Mouse (Mus musculus): ENCODE measurements around the gene Slc35e3. TPM values are rescaled to one million over a fixed set of nuclear protein-coding genes. Genes with fewer than 3 reads are reported as not detected.
"Not testable (repeated sequence)": the region's sequence is repeated elsewhere in the genome, so short reads cannot be mapped to it uniquely, and the experiment has no call there.

Gene Slc35e3
- polyA plus RNA-seq, 1 experiment from 2014 or later: 5.3 TPM

GRCm38 (mm10) chr10:117740921-117741320 is 5.2 kb downstream of the Slc35e3 start:
- Histone ChIP-seq H3K27me3 (replicated peaks) (peaks cover 11% of the 10 kb centered on the region; the same call in 1 of the 2 replicates), H3K4me2 (no peak overlapping the region), H3K9me3 (replicated peaks) (no peaks in the 10 kb centered on the region), H3K9ac (no peak overlapping the region), H3K27ac (no peak overlapping the region), H3K36me3 (peaks cover 32% of the 10 kb centered on the region), H3K4me1 (peaks cover 21% of the 10 kb centered on the region), H3K4me3 (no peak overlapping the region)
- no peak for ATAC-seq
- 81% methylated on average over 9 of the region's 9 CpGs for WGBS (ENCODE audit: insufficient replicate concordance)

- peaks cover 11% of the 10 kb centered on the region; the same call in 1 of the 2 replicates for H3K27me3 ChIP-seq (replicated peaks)
- no peak overlapping the region for H3K4me3 ChIP-seq
- no peaks in the 10 kb centered on the region for H3K9me3 ChIP-seq (replicated peaks)
- H3K36me3 ChIP-seq: peaks cover 32% of the 10 kb centered on the region
- no peak overlapping the region for H3K27ac ChIP-seq
- H3K9ac ChIP-seq: no peak overlapping the region
- ATAC-seq: no peak
- no peak overlapping the region for H3K4me2 ChIP-seq
- peaks cover 17% of the 10 kb centered on the region for H3K4me1 ChIP-seq
- 83% methylated on average over 10 of the region's 10 CpGs for WGBS (ENCODE audit: insufficient replicate concordance)
Observed at GRCm38 (mm10) chr10:117740171-117740570, 6.0 kb downstream of the Slc35e3 start.

- H3K4me3 ChIP-seq: no peak overlapping the region
- H3K36me3 ChIP-seq: peaks cover 32% of the 10 kb centered on the region
- H3K9ac ChIP-seq: no peak overlapping the region
- H3K27ac ChIP-seq: no peak overlapping the region
- no peak overlapping the region for H3K4me2 ChIP-seq
- H3K4me1 ChIP-seq: peaks cover 11% of the 10 kb centered on the region
- peaks cover 11% of the 10 kb centered on the region; the same call in 1 of the 2 replicates for H3K27me3 ChIP-seq (replicated peaks)
- 85% methylated on average over 6 of the region's 6 CpGs for WGBS (ENCODE audit: insufficient replicate concordance)
- no peaks in the 10 kb centered on the region for H3K9me3 ChIP-seq (replicated peaks)
- no peak for ATAC-seq
Observed at GRCm38 (mm10) chr10:117739648-117739948, 6.6 kb downstream of the Slc35e3 start.

GRCm38 (mm10) chr10:117738928-117739647 is 7.1 kb downstream of the Slc35e3 start:
- Histone ChIP-seq H3K27me3 (replicated peaks) (peaks cover 11% of the 10 kb centered on the region; the same call in 1 of the 2 replicates), H3K27ac (no peak overlapping the region), H3K9ac (no peak overlapping the region), H3K4me3 (no peak overlapping the region), H3K4me2 (no peak overlapping the region), H3K4me1 (peaks cover 11% of the 10 kb centered on the region), H3K36me3 (peaks cover 32% of the 10 kb centered on the region), H3K9me3 (replicated peaks) (no peaks in the 10 kb centered on the region)
- WGBS (ENCODE audit: insufficient replicate concordance): 87% methylated on average over 15 of the region's 15 CpGs
- 0 out of 2 replicates have a peak, but pooled peaks have one; percentile 5 for ATAC-seq

GRCm38 (mm10) chr10:117738140-117738921 is 7.8 kb downstream of the Slc35e3 start:
- ATAC-seq: peak; percentile 38
- H3K27me3 ChIP-seq (replicated peaks): peaks cover 11% of the 10 kb centered on the region; the same call in 1 of the 2 replicates
- peaks cover 15% of the 10 kb centered on the region for H3K4me1 ChIP-seq
- no peaks in the 10 kb centered on the region for H3K9me3 ChIP-seq (replicated peaks)
- no peak overlapping the region for H3K4me2 ChIP-seq
- no peak overlapping the region for H3K4me3 ChIP-seq
- 67% methylated on average over 13 of the region's 13 CpGs for WGBS (ENCODE audit: insufficient replicate concordance)
- no peak overlapping the region for H3K9ac ChIP-seq
- H3K27ac ChIP-seq: no peak overlapping the region
- peaks cover 32% of the 10 kb centered on the region for H3K36me3 ChIP-seq

GRCm38 (mm10) chr10:117737498-117737897 is 8.7 kb downstream of the Slc35e3 start:
- WGBS (ENCODE audit: insufficient replicate concordance): 81% methylated on average over 8 of the region's 8 CpGs
- not testable (repeated sequence) for H3K9me3 ChIP-seq (replicated peaks); H3K4me3 ChIP-seq; H3K27ac ChIP-seq; H3K4me2 ChIP-seq; H3K9ac ChIP-seq; ATAC-seq
- H3K27me3 ChIP-seq (replicated peaks): peaks cover 11% of the 10 kb centered on the region; the same call in 1 of the 2 replicates
- H3K4me1 ChIP-seq: peaks cover 24% of the 10 kb centered on the region
- H3K36me3 ChIP-seq: peaks cover 32% of the 10 kb centered on the region

- 78% methylated on average over 4 of the region's 4 CpGs for WGBS (ENCODE audit: insufficient replicate concordance)
- Histone ChIP-seq H3K27me3 (replicated peaks) (peaks cover 11% of the 10 kb centered on the region; the same call in 1 of the 2 replicates), H3K4me2 (no peak overlapping the region), H3K9ac (no peak overlapping the region), H3K4me3 (no peak overlapping the region), H3K9me3 (replicated peaks) (no peaks in the 10 kb centered on the region), H3K4me1 (peaks cover 28% of the 10 kb centered on the region), H3K36me3 (peaks cover 32% of the 10 kb centered on the region), H3K27ac (no peak overlapping the region)
- ATAC-seq: no peak
Observed at GRCm38 (mm10) chr10:117737075-117737474, 9.1 kb downstream of the Slc35e3 start.

- ATAC-seq: no peak
- no peak overlapping the region for H3K4me3 ChIP-seq
- no peak overlapping the region for H3K4me2 ChIP-seq
- peaks cover 33% of the 10 kb centered on the region for H3K4me1 ChIP-seq
- H3K9ac ChIP-seq: no peak overlapping the region
- H3K9me3 ChIP-seq (replicated peaks): no peaks in the 10 kb centered on the region
- 80% methylated on average over 5 of the region's 5 CpGs for WGBS (ENCODE audit: insufficient replicate concordance)
- no peak overlapping the region for H3K27ac ChIP-seq
- peaks cover 11% of the 10 kb centered on the region; the same call in 1 of the 2 replicates for H3K27me3 ChIP-seq (replicated peaks)
- peaks cover 32% of the 10 kb centered on the region for H3K36me3 ChIP-seq
Observed at GRCm38 (mm10) chr10:117736573-117736972, 9.6 kb downstream of the Slc35e3 start.

- Histone ChIP-seq H3K36me3 (peaks cover 32% of the 10 kb centered on the region), H3K27me3 (replicated peaks) (peaks cover 11% of the 10 kb centered on the region; the same call in 1 of the 2 replicates), H3K4me1 (peaks cover 44% of the 10 kb centered on the region)
- H3K4me3 ChIP-seq; ATAC-seq; H3K4me2 ChIP-seq; H3K9ac ChIP-seq; H3K9me3 ChIP-seq (replicated peaks); H3K27ac ChIP-seq: not testable (repeated sequence)
- WGBS (ENCODE audit: insufficient replicate concordance): 86% methylated on average over 12 of the region's 12 CpGs
Observed at GRCm38 (mm10) chr10:117735396-117735795, 10.8 kb downstream of the Slc35e3 start.

GRCm38 (mm10) chr10:117734104-117734852 is 11.9 kb downstream of the Slc35e3 start:
- not testable (repeated sequence) for H3K4me2 ChIP-seq; H3K9ac ChIP-seq; H3K4me3 ChIP-seq; ATAC-seq; H3K9me3 ChIP-seq (replicated peaks); H3K27ac ChIP-seq
- peaks cover 44% of the 10 kb centered on the region for H3K4me1 ChIP-seq
- H3K27me3 ChIP-seq (replicated peaks): peaks cover 11% of the 10 kb centered on the region; the same call in 1 of the 2 replicates
- H3K36me3 ChIP-seq: peaks cover 24% of the 10 kb centered on the region
- 57% methylated on average over 10 of the region's 10 CpGs for WGBS (ENCODE audit: insufficient replicate concordance)

- not testable (repeated sequence) for H3K9me3 ChIP-seq (replicated peaks); ATAC-seq; H3K27ac ChIP-seq; H3K4me3 ChIP-seq; H3K9ac ChIP-seq; H3K4me2 ChIP-seq
- Histone ChIP-seq H3K27me3 (replicated peaks) (peaks cover 11% of the 10 kb centered on the region; the same call in 1 of the 2 replicates), H3K36me3 (peaks cover 19% of the 10 kb centered on the region), H3K4me1 (peaks cover 38% of the 10 kb centered on the region)
- 22% methylated on average over 8 of the region's 8 CpGs for WGBS (ENCODE audit: insufficient replicate concordance)
Observed at GRCm38 (mm10) chr10:117733626-117734025, 12.5 kb downstream of the Slc35e3 start.
